Mouse (Mus musculus): ENCODE results near the gene Zfp94.
"Not testable (repeated sequence)": the region's sequence is repeated elsewhere in the genome, so short reads cannot be mapped to it uniquely, and the experiment has no call there.

The Zfp94 gene

DNA sequence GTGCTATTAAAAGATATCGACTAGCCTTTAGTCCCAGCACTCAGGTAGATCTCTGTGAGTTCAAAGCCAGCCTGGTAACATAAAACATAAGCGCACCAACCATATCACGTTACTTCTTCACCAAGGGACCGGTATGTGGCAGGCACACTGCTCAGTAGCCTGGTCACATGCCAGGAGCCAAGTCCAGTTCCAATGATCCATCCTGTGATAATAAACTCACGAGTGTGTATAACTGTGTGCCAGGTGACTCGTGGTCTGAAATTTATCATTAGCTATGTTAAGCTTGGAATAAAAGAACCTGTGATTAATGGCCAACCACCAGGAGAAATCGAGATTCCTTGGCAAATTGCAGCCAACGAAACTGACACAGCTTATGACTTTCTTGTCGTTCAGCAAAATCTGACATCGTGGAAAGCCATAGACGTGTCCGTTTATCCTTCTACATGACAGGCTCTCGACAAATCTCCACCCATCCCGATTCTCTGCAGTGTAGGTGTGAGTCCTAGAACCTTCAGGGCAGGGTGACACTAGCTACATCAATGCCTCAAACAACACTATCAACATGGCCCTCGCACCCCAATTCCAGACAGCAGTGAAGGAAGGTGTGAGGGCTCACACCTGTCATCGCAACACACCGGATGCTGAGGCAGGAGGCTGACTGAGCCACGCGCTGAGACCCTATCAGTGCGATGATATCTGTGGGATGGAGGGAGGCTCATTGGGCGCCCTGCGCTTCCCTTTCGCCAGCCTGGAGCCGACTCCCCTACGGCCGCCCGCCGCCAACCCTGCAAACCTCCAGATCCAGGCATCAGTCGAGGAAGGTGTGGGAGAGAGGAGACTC lies 520 bp downstream of the Zfp94 start:
- no peak for DNase-seq (ENCODE audit: low spot score)

DNA sequence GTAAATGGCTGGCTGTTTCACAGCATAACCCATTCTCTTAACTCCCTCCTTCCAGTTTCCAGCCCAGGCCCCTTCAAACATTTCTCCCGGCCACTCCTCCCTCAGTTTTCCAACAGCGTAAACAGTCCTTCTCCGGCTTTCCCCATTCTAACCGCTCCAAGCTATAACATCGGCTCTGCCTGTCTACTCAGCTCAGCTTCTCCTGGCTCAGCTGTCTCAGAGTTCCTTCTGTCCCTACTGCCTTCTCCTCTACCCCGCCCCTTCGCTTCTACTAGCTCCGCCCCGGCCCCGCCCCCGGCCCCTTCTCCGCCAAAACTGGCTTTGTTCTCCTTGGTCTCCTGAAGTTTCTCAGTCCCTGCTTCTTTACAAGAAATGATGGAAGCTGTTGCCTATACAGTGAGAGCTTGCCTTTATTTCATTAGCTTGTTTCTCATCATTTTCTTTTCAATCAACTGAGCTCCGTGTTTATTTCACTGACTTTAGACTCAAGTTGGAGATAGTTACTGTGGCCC lies 15.6 kb downstream of the Zfp94 start, which contains the start of gene Zfp61:
Gene Zfp61 (minus strand): TSS at position 462 of the 512 bp plus-strand sequence.
- DNase-seq (ENCODE audit: low spot score) = no peak

DNA sequence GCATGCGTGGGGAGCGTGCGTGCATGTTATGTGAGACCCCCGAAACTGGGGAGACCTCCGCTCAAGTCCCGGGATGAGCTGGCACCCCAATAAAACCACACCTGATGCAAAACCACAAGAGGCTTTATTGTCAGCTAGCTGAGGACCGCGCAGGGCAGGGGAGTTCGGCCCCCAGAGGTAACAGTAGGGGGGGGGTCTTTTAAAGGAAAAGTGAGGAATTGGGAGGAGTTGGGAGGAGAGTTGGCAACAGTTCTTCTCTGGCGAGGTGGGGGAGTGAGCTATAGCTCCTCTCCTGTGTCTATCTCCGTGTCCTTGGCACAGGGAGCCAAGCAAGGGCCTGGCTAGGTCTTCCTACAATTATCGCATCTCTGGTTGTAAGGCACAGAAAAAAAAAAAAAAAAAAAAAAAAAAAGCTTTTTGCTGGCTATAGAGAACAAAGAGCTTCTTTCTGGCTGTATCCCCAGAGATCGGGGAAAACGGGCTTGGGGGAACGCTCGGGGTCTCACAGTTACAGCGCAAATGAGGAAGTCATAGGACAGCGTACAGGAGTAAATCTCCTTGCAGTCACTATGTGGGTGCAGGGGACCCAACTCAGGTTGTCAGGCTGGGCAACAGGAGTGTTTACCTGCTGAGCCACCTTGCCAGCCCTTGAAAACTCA lies 16.5 kb downstream of the Zfp94 start:
- peak; percentile 34 for DNase-seq (ENCODE audit: low spot score)

DNA sequence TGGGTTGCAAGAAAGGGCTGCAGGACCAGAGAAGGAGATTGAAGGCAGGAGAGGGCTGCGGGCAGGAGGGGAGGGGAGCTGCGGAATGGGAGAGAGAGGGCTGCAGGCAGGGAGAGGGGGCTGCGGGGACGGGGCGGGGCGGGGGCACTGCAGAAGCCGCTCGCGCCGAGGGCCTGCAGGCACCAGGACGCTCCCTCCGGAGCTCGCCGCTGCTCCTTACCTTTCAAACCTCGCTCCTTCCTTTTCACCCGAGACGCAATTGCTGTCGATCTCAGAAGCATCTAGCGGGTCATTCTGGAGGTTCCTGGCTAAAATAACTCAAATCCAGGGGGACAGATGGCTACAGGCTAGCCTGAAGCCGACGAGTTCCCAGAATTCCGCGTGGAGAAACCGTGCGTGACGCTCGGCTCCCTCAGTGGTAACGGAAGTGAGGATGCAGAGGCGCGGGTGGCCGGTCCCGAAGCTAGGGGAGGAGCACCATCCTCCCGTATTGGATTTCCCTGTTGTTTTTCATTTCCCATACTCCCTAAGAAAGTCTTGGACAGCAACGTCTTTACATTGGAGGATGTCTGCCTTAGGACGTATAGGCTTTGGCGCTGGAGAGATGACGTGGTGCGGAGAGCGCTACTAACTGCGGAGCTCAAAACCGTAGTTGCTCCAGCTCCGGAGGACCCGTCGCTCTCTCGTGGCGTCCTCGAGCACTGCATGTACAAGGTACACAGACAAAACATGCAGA lies 17.3 kb downstream of the Zfp94 start:
- peak; percentile 88 for DNase-seq (ENCODE audit: low spot score)

DNA sequence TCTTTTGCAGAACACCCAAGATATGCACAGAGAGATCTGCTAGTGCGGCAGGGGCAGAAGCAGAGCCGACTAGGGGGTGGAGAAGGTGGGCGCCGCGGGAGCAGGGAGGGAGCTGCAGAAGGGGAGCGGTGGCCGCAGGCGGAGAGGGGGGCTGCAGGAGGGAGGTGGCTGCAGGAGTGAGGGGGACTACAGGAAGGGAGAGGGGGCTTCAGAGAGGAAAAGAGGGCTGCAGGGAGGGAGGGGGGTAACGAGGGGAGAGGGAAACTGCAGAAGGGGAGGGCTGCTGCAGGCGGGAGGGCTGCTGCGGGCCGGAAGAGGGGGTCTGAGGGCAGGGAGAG lies 17.9 kb downstream of the Zfp94 start:
- DNase-seq (ENCODE audit: low spot score) = no peak

DNA sequence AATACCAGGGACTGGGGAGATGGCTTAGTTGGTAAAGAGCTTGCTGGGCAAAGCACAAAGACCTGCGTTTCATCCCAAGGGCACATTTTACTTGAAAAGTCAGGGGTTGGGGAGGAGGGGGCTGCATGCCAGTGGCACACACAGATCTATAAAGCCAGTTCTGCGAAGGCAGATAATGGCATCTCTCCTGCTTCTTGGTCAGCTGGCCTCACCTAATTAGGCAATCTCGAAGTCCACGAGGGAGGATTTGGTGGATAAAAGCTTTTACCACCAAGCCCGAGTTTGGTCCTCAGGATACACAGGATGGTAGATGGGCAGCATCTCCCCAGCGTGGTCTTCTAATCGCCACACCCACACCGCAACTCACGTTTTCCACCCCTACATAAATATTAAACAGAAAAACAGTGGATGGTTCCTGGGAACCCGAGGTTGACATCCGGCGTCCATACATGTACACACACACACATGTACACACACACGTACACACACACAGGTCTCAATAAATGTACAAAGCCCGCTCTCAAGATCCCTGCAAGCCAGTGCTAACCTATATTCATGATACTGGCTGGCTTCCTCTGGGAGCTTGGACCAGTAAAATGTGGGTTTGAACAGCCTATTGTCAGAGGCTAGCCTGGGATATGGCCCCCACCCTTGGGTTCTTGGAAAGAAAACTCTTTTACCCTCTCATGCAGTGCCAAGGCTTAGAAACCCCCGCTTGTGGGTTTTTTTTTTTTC lies 18.9 kb downstream of the Zfp94 start:
- DNase-seq (ENCODE audit: low spot score) = no peak

DNA sequence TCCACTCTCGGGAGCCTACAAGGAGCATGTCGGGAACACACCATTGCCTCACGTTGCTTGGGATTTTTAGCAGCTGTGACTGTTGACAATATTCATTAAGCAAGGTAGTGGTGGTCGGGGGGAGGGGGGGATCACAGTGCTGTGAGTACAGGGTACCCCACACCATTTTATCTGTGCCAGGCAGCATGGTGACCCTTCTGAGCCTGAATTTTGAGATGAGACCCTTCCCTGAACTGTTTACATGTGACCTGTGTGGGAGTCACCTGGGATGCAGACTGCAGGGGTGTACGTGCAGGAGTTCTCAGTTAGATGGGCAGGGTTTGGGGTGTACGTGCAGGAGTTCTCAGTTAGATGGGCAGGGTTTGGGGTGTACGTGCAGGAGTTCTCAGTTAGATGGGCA lies 20.1 kb downstream of the Zfp94 start:
- DNase-seq (ENCODE audit: low spot score) = no peak

DNA sequence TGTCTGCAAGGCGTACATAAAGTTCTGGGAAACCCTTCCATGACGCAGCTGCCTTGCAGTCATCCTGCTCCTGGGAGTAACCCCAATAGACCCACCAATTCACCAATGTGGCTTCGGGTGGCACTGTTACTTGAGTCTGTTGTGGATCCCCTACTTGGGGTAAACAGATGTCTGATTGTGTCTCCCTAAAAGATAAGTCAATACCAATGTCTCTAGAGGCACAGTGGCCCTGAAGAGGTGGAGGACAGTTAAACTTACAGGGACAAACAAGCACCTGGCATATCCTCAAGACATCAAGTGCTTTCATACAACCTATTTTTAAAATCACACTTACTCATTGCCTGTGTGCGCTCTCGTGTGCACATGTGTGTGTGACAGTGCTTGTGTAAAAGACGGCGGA lies 21.1 kb downstream of the Zfp94 start:
- no peak for DNase-seq (ENCODE audit: low spot score)

DNA sequence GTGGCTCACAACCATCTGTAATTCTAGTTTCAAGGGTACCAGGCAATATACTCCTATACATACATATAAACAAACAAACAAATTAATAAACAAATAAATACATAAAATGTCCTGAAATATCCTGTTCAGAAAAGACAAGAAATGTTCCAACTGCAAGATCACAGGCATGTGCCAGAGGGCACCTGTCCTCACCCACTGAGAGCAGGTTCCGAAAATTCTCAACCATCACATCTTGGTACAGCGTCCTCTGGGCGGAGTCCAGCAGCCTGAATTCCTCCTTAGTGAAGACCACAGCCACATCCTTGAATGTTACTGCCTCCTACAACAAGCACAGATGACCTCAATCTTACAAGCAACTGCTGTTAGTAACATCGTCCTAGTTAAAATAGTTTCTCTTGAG lies 21.7 kb downstream of the Zfp94 start:
- DNase-seq (ENCODE audit: low spot score) = no peak

DNA sequence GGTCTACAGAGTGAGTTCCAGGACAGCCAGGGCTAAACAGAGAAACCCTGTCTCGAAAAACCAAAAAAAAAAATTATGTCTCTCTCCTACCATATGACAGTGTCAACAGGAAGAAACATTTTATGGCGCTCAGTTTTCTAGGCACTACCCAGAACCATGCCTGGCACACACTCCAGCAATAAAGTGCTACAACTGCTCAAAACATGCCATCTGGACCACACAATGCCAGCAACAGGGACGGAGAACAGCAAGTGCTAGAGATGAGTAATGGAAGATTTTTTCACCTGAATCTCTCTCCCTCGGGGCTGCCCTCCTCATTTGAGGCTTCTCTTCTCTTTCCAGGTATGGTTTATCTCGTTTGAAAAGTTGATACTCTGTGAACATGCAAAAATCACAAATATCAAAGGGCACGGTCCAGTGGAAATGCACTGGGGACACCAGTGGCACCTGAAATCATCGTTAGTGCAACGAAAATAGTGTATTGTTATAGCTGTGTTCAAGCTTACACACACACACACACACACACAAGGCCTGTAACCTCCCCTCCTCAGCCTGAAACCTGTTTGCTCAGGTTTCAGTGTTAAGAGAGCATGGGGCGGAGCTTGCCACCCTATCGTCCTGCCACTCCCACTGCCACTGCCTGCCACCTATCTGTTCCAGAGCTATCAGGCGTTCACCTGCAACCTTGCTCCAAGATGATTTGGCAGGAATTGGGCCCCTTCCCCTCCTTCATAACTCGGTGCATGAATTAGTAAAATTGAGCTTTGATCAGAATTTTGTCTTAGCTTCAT lies 23.2 kb downstream of the Zfp94 start:
- no peak for DNase-seq (ENCODE audit: low spot score)

DNA sequence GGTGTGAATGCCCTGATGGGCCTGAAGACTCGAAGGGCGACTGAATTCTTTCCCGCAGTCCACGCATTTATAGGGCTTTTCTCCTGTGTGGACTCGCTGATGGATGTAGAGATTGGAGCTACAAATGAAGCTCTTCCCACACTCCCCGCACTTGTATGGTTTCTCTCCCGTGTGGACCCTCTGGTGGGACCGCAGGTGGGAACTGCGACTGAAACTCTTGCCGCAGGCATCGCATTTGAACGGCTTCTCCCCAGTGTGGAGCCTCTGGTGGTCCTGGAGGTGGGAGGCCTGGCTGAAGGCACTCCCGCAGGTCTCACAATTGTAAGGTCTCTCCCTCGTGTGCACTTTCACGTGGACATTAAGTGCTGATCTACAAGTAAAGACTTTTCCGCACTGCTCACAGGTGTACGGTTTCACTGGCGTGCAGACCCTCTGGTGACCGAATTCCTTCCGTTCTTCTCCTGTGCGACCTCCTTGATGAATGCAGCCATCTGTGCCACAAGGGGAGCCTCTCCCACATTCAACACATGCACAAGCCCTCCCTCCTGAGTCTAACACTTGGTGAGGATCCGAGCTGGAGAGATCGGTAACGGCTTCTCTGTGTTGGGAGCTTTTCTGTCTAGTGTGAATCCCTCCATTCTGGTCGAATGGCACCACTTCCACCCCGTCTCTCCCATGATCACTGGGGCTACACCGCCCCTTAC lies 24.9 kb downstream of the Zfp94 start:
- no peak for DNase-seq (ENCODE audit: low spot score)

DNA sequence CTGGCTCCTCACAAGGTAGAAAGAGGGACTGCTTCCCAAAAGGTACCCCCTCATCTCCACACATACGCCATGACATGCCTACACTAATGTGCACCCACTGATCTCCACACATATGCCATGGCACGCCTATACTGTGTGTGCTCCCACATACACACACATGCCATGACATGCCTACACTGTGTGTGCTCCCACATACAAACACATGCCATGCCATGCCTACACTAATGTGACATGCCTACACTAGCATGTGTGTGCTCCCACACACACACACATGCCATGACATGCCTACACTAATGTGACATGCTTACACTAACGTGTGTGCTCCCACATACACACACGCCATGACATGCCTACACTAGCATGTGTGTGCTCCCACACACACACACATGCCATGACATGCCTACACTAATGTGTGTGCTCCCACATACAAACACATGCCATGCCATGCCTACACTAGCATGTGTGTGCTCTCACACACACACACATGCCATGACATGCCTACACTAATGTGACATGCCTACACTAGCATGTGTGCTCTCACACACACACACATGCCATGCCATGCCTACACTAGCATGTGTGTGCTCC lies 26.3 kb downstream of the Zfp94 start:
- DNase-seq (ENCODE audit: low spot score) = no peak

DNA sequence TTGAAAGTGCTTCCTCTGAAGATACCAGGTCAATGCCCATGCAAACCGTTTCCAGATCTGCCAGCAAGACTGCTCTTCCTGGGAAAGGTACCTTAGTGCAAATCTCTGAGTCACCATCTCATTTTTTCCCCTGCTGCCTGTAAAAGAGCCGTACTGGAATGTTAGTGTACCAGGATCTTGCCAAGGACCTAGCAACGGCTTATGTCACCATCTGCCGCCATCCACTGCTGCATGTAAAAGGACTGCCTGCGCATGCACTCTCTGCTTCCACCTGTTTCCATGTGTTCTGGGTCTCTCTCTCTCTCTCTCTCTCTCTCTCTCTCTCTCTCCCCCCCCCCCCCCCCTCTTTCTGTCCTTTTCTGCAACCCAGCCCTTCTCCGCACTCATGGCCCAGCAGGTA lies 28.0 kb downstream of the Zfp94 start:
- DNase-seq (ENCODE audit: low spot score) = no peak

DNA sequence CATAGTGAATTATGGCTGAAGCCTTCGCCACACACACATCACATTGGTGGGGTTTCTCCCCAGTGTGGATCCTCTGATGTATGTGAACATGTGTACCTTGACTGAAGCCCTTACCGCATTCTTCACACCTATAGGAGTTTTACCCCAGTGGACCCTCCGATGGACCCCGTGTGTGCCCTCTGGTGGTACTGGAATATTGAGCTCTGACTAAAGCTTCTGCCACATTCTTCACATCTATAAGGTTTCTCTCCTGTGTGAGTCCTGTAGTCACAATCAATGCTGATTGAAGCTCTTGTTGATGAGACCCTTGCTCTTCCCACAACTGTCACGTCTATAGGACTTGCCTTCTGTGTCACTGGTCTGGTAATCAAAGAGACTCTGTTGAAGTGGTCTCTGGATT lies 28.8 kb downstream of the Zfp94 start:
- DNase-seq (ENCODE audit: low spot score) = no peak

DNA sequence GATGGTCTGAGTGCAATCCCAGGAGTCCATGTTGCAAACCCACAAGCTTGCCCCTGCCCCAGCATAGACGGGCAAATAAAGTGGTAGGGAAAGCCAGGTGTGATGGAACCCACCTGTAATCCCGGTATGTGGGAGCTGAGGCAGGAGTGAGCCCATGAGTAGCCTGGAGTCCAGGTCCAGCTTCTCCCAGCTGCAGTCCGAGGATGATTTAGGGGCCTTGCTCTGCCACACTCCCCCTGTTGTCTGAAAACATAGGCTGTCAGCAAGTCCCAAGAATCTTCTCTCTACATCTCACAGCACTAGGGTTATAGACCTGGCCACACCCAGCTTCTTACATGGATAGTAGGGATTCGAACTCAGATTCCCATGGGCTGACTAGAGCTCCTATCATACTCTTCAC lies 29.6 kb downstream of the Zfp94 start:
- DNase-seq (ENCODE audit: low spot score) = no peak

DNA sequence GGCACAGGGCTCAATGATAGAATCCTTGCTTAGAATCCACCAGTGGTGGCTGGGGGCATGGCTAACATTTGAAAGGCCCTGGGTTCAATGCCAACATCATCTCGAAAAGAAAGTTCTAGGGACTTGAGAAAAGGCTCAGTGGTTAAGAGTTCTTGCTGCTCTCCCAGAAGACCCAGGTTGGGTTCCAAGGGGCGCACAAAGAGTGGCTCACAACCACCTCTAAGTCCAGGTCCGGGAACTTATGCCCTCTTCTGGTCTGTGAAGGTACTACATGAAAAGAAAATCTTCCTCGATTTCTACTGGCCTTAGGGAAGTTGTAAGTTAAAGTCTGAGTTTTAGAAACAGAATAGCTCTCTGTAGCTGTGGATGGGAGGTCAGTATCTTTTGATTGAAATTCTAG lies 30.4 kb downstream of the Zfp94 start:
- no peak for DNase-seq (ENCODE audit: low spot score)

DNA sequence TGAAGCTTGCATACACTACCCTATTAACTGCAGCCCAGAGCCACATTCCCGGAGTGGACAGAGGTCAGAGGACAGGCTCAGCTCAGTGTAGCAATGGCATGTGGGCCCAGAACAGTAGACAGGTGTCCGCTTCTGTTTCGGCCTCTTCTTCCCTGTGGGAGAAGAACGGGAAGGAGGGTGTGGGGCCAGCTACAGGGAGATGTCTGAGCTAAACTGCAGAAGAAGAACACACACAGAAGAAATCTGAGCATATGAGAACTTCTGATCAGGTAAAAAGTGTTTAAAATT lies 35.7 kb downstream of the Zfp94 start:
- DNase-seq (ENCODE audit: low spot score) = no peak

DNA sequence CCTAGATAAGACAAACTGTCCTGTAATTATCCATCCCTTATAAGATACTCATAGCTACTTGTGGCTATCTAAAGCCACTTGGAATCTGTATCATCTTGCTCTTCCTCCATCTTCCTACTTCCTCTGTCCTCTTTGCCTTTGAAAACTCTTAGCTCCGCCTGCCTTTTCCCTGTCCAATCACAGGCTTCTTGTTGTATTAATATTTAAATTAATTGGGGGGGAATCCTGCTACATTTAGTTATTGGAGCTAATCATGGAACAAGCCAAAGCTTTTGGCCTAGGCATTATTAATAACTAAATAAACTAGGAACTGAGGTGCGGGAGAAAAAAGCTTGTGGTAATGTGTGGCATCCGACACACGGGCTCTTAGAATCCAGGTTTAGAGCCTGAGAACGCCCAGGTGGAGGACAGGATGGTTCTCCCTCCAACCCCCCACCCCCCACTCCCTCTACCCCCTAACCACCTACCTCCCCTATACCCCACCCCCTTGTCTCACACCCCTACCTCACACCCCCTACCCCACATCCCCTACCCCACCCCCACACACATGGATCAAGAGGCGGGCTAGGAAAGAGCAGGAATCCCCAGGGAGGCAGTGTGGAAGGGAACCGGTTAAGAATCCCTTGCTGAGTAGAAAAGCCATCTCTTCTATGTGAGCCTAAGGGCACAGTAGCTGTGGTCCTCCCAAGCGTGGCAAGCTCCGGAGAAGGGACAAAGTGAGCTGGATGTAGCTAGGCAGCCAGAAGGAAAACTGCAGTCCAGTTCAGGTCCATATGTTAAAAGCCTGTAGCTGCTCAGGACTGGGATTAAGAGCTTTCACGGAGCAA lies 36.2 kb downstream of the Zfp94 start:
- DNase-seq (ENCODE audit: low spot score) = no peak

DNA sequence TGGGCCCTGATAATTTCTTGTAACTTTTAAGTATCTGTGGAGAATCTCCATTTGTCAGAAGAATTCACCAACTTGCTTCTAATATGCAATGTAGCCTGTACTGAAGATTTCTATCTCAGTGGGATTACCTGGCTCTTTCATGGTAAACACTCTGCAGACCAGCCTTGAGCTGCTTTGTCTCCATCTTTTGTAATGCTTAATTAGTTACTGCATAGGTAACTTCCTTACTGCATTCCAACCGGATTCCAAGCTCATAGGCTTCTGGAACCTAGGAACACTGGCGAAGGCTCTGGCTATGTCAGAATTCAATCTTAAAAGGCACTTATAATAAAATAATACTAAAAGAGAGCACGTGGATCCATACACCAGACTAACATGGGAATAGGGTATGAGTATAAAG lies 37.7 kb downstream of the Zfp94 start:
- not testable (repeated sequence) for DNase-seq (ENCODE audit: low spot score)

DNA sequence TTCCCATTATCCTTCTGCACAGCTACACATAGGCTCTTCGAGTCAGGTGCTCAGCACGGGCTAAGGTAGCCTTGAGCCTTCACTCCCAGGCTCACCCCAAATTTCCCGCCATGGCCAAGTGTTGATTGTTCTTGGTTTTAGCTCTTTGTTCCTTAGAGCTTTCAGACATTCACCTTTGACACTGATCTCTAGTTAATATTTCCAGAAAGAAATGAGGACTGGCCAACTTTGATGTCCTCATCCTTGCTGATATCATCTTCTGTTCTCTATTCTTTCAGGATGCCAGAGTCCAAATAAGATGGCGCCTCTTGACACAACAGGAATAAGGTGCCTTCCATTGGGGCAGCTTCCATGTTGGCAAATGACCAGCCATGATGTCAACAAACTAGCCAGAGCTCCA lies 42.0 kb downstream of the Zfp94 start:
- no peak for DNase-seq (ENCODE audit: low spot score)
